Mouse (Mus musculus) retina, postnatal 7 days (tissue): ENCODE results near the gene Polr2f.

Source experiments
- DNase-seq: peaks from one replicate; pipeline ENCODE4 v3.0.0-alpha.2; 2012; ENCODE audit warnings: low read depth, low spot score

Gene Polr2f

GRCm38 (mm10) chr15:79152709-79153108, 11.9 kb downstream of the Polr2f start:
- no peak for DNase-seq

GRCm38 (mm10) chr15:79155572-79155971, 14.8 kb downstream of the Polr2f start:
- DNase-seq = no peak

GRCm38 (mm10) chr15:79162301-79162700, 21.5 kb downstream of the Polr2f start:
- no peak for DNase-seq

GRCm38 (mm10) chr15:79162822-79163221, 22.0 kb downstream of the Polr2f start:
- DNase-seq = no peak

- DNase-seq = no peak
Measured at GRCm38 (mm10) chr15:79164251-79164650, 23.4 kb downstream of the Polr2f start.

- no peak for DNase-seq
Measured at GRCm38 (mm10) chr15:79165140-79165539, 24.3 kb downstream of the Polr2f start, which contains the start of gene Sox10. TSS of gene Sox10 (minus strand) at chr15:79165240.

- DNase-seq = no peak
Measured at GRCm38 (mm10) chr15:79166712-79167111, 25.9 kb downstream of the Polr2f start.

- no peak for DNase-seq
Measured at GRCm38 (mm10) chr15:79176905-79177304, 36.1 kb downstream of the Polr2f start.

- no peak for DNase-seq
Measured at GRCm38 (mm10) chr15:79185213-79185612, 44.4 kb downstream of the Polr2f start.

GRCm38 (mm10) chr15:79187819-79188218, 47.0 kb downstream of the Polr2f start:
- DNase-seq = no peak

GRCm38 (mm10) chr15:79191426-79191825, 50.6 kb downstream of the Polr2f start:
- DNase-seq = no peak

GRCm38 (mm10) chr15:79192450-79192849, 51.6 kb downstream of the Polr2f start:
- no peak for DNase-seq

GRCm38 (mm10) chr15:79192885-79193845, 52.4 kb downstream of the Polr2f start:
- no peak for DNase-seq

GRCm38 (mm10) chr15:79194048-79194447, 53.2 kb downstream of the Polr2f start:
- DNase-seq = no peak

- no peak for DNase-seq
Measured at GRCm38 (mm10) chr15:79194946-79195345, 54.1 kb downstream of the Polr2f start.

- DNase-seq = no peak
Measured at GRCm38 (mm10) chr15:79195492-79195891, 54.7 kb downstream of the Polr2f start.

GRCm38 (mm10) chr15:79199390-79199976, 58.7 kb downstream of the Polr2f start:
- no peak for DNase-seq
